Mouse (Mus musculus) telencephalon, adult 2 months (tissue): ENCODE measurements at regions not wholly inside any gene's neighbourhood (a gene's known extent, or its start where the extent isn't known, plus 50 kb on each side); places are given as distances from the start of the nearest gene placed in this dataset.
A peak's percentile ranks its signal among the peaks of the same experiment; 100 is the strongest.

Experiments used
- DNase-seq: peaks from one replicate; pipeline ENCODE4 v3.0.0-alpha.2; 2011; ENCODE audit warnings: low read depth, low spot score

- DNase-seq: no peak
These were observed 94.7 kb upstream of the 1600014C23Rik start for GRCm38 (mm10) chr17:45828284-45828824.

GRCm38 (mm10) chr17:45824977-45825376 lies 91.3 kb upstream of the 1600014C23Rik start:
- no peak for DNase-seq

- DNase-seq: no peak
These were observed 89.9 kb upstream of the 1600014C23Rik start for GRCm38 (mm10) chr17:45823501-45823900.

- no peak for DNase-seq
These were observed 88.8 kb upstream of the 1600014C23Rik start for GRCm38 (mm10) chr17:45822427-45822826.

- no peak for DNase-seq
These were observed 87.7 kb upstream of the 1600014C23Rik start for GRCm38 (mm10) chr17:45821356-45821755.

DNA sequence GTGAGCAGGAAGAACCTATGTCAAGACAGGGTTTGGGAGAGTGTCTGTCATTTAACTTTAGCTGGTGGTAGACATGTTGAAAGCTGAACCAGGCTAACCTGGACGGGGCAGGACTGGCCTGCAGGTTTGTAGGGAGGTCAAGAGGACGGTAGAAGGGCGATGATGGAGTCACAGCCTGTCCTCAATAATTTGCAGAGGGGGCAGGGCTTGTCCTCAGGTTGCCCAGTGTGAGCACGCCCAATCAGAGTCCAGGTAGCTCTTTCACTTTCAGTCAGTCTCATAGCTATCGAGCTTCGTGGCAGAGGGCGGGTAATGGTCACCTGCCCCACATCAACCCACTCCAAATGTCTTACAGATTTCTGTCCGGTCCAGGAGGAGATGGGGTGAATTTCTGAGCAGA lies 85.5 kb upstream of the 1600014C23Rik start:
- DNase-seq: no peak

GRCm38 (mm10) chr17:45816566-45816965 lies 82.9 kb upstream of the 1600014C23Rik start:
- no peak for DNase-seq

- DNase-seq: no peak
These were observed 82.2 kb upstream of the 1600014C23Rik start for GRCm38 (mm10) chr17:45815833-45816232.

DNA sequence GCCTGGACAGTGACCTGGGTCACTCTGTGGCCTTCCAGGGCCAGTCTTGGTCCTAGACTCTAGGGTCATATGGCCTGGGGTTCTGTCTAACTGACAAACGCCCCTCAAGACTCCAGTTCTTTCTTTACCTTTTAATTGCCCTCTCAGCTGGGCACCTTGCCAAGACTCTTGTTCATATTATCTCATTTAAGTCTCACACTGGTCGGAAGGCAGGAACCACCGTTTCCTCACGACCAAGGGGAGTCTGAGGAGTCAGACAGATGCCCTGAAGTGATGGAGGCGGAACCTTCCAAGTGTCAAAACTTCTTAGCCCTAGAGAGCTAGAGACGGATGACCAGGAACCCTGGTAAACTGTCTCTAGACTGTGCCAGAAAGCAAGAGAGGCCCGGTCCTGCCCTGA lies 81.7 kb upstream of the 1600014C23Rik start:
- no peak for DNase-seq

- no peak for DNase-seq
These were observed 80.9 kb upstream of the 1600014C23Rik start for GRCm38 (mm10) chr17:45814586-45814985.

- no peak for DNase-seq
These were observed 80.3 kb upstream of the 1600014C23Rik start for GRCm38 (mm10) chr17:45813956-45814355.

- DNase-seq: no peak
These were observed 78.8 kb upstream of the 1600014C23Rik start for GRCm38 (mm10) chr17:45812289-45812955.

- no peak for DNase-seq
These were observed 78.1 kb upstream of the 1600014C23Rik start for GRCm38 (mm10) chr17:45811632-45812221.

- DNase-seq: no peak
These were observed 76.1 kb upstream of the 1600014C23Rik start for GRCm38 (mm10) chr17:45809728-45810127.

DNA sequence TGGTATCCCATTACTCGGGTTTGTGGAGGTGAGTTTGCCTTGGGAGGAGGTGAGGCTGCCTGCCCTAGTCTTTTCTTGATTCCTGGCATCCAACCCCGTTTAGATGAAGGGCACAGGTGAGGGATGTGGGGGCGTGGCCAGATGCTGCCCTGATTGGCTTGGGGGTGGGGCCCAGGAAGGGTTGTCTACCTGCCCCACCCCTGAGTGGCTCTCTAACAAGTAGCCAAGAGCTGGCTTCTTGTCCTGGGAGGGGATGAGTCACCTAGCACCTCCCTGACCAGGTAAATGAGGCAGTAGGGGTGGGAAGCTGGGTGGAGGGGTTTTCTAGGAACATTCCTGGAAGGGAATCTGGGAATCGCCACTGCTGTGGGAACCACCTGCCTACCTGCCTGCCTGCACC lies 74.7 kb upstream of the 1600014C23Rik start:
- no peak for DNase-seq

DNA sequence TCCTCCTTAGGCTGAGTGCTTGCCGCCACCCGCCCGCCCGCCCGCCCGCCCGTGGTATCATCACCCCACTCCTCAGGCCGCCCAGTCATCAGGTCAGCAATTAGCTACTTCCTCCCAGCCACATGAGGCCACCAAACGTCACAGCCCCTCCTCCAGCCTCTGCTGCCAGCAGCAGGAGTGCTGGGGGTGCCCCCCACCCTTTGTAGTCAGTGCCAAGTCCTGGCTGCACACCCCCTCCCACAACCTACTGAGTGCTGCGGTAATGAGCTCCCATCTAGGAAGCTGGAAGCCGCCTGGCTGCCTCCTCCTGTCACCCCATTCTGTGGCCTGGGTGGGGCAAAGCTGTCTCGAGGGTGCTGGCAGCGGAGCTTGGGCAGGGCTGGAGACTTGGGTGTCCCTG lies 73.8 kb upstream of the 1600014C23Rik start:
- DNase-seq: no peak

GRCm38 (mm10) chr17:45806831-45807230 lies 73.2 kb upstream of the 1600014C23Rik start:
- DNase-seq: no peak

GRCm38 (mm10) chr17:45806430-45806829 lies 72.8 kb upstream of the 1600014C23Rik start:
- no peak for DNase-seq

DNA sequence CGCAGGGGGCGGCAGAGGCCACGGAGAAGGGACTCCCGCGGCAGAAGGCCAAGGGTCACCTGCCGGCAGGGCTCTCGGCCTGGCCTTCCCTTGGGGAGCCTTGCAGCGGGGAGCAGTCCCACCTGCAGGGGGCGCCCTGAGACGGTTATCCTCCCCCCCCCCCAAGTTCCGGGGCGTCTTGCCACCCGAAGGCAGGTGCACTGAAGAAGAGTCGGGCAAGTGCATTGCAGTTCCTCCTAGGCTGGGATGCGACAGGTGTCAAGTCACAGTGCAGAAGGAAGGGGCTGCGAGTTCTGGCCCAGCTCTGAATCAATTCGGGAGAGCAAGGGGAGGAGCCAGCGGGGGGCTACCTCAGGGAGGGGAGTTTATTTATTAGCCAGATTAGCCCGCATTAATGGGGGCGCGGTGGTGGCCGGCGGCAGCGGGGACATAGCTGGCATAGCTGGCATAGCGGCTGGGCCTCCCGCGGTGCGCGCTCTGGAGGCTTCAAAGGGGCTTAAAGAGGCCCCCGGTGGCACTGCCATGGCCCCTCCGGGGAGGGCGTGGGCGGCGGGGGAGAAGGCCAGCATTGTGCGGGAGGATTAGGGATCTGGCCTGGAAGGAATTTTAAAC lies 71.9 kb upstream of the 1600014C23Rik start:
- DNase-seq: no peak

DNA sequence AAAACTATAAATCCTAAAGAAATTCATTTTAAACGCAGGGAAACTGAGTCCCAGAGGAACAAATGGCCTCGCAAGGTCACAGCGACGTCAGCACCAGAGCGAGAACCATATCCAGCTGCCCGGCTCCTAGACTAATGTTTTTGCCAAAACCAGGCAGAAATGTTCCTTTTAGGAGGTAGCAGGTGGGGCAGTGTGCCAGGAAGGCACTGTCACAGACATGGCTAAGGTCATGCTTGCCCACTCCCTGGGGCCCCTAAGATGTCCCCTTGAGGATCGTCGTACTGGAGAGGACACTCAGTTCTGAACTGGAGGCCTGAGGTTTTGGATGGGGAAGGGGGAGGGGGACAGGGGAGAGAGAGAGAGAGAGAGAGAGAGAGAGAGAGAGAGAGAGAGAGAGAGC lies 69.7 kb upstream of the 1600014C23Rik start:
- DNase-seq: no peak

DNA sequence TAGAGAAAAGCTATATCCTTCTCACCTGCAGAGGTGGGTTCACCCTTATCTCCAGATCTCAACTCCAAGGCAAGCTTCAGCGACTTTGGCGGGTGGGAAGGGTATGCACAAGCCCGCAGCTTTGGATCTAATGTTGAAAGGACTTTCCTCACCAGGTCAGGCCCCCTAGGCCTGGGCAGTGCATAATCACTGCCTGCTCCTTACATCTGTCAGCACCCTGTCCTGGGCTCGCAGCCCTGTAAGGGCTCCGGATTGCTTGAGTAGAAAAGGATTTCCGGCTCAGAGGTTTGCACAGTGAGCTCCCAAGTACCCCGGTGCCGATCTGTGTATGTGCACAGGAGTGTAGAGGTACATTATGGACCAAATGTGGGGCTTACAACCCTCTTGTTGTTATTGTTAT lies 68.8 kb upstream of the 1600014C23Rik start:
- DNase-seq: no peak

DNA sequence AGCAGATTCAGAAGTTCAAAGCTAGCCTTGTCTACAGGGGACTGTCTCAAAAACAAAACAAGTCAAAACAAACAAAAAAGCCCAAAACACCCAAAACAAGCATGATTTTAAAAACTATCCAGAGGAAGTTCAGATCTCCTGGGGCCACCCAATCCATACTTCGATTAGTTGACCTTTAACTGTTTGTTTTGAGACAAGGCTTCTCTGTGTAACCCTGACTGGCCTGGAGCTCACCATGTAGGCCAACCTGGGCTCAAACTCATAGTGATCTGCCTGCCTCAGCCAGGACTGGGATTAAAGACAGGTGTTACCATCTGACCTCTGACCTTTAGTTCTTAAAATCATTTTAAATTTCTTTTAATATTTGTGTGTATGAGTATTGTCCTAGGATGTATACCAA lies 66.1 kb upstream of the 1600014C23Rik start:
- no peak for DNase-seq

DNA sequence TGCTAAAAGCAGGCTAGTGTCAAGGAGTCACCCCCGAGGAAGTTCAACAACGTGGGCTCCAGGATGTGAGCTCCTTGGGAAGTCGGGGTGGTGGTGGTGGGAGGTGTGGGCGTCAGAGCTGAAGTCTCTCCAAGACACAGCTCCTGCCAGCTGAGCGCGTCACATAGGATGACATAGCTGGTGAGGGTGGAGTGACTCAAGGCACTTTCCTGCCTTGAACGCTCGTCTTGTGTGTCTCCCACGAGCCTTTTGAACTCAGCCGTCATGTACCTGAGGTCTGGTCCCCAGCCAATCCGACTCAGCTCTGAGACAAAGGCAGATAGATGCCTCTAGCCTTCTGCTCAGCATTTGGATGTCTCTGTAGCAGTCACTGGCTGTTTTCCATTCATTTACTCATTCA lies 65.4 kb upstream of the 1600014C23Rik start:
- peak; percentile 31 for DNase-seq
